Mouse (Mus musculus) kidney, postnatal 10 days (tissue): ENCODE results near the gene Cyp2u1.
A peak's percentile ranks its signal among the peaks of the same experiment; 100 is the strongest.

ENCODE experiments used
- DNase-seq: peaks from one replicate; pipeline ENCODE4 v3.0.0; 2021; ENCODE audit warnings: mixed read lengths

Gene Cyp2u1

DNA sequence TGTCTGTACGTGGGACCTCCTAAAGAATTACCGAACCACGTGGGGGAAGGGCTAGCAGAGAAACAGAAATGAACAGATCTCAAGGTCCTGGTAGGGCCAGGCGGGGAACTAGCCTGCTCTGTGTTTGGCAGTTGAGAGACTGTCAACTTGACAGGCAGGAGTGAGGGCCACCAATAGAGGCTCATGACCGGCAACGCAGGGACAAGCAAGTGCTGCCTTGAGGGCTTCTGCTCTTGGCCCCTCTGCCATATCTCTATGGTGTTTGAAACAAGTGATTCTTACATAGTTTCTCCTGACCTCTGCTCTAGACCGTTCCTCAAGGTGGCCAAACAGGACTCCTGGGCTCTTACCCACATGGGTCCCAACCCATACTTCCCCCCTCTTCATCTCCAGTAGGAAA lies 51.4 kb downstream of the Cyp2u1 start:
- DNase-seq, result no peak

DNA sequence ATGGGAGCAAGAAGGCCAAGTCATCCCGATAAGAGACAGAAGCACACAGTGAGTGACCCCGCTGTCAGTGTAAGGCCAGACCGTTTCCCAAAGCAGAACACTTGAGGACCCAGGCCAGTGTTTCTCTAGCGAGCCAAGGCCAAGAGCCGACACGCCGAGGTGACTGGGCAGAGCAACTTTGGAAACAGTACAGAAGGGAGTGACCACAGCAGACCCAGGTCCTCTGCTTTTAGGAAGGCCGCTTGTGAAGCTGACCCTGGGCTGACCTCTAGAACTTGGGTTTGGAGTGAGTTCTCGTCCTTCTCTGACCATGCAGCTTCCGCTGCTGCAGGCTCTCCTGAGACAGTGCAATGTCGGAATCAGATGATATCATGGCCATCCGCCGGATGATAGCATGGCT lies 52.0 kb downstream of the Cyp2u1 start:
- no peak for DNase-seq

DNA sequence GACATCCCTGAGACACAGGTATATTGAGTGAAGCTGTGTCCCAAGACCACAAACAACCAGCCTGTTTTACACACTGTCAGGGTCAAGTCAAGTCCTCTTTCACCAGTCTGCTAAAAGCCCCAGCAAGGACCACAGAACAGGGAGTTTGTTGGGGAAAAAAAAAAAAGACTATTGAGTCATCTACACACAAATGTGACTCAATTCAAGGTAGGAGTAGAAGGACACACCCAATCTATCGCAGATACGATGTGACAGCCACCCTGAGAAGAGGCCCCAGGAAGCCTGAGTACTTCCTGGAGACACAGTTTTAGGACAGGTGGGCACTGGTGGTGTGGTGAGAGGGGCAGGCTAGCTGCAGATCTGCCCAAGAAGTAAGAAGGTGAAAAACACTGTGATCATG lies 52.7 kb downstream of the Cyp2u1 start:
- DNase-seq, result no peak

DNA sequence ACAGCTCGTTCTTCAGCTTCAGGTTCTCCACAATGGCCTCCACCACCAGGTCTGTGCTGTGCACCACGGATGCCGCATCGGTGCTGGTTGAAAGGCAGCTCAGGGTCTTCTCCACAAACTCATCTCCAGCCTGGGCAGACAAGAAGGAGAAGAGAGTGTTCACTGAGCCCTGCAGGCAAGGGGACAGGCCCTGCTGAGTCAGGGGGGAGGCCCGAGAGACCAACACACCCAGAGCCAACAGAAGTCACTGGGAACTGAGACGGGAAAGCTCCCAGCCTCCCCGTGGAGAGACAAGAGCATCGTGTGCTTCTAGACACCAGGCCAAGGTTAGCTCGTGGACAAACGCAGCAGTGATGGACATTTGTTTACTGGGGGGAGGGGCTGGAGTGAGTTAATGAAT lies 54.6 kb downstream of the Cyp2u1 start:
- DNase-seq, result no peak

DNA sequence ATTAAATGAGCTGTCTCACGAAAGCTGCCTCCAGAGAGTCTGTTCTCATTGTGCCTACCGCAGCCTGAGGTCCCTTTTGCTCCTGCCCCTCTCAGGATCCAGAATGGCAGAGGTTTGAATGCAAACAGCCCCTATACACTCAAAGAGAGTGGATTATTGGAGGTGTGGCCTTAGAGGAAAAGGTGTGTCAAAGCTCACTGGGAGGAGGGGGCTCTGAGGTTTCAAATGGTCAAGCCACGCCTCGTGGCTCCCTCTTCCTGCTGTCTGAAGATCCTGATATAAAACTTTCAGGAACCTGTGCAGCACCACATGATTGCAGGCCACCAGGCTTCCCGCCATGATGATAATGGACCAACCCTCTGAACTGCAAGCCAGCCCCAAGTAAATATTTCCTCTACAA lies 55.2 kb downstream of the Cyp2u1 start:
- DNase-seq, result no peak

DNA sequence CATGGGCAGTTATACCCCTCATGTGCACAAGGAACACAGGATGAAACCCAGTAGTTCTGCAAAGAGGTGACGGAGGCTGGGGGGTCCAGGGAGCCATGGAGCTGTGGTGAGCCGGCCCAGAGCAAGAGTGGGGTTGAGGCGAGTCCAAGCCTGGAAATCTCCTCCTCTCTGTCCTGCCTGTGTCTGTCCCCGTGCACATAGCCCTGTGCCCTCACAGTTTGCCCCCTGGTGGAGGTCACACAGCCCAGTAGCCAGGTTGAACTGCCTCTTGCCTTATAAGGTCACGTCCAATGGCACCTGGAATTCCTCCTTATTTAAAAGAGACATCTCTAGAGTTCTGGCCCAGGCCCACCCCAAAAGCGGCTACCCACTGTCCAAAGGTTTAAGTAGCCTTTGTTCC lies 55.6 kb downstream of the Cyp2u1 start:
- DNase-seq, result no peak

DNA sequence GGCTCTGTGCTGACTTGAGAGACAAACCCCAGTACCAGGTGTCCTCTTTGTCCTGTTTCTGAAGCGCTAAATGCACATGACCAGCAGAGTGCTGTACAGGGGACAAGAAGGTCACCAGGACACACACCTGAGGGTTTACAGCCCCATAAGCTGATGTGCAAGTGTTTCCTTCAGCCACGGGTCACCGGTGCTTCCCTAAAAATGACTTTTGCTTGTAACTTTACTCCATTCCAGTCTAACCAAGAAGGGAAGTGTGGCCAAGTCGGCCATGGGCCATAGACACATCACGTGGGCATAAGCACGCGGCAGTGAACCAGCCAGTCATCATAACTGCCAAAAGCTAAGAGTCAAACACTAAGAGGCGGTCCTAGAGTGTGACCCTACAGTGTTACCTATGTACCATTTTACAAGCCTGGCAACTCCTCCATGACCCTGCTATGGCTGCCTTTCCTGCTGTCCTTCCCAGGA lies 56.4 kb downstream of the Cyp2u1 start:
- no peak for DNase-seq

DNA sequence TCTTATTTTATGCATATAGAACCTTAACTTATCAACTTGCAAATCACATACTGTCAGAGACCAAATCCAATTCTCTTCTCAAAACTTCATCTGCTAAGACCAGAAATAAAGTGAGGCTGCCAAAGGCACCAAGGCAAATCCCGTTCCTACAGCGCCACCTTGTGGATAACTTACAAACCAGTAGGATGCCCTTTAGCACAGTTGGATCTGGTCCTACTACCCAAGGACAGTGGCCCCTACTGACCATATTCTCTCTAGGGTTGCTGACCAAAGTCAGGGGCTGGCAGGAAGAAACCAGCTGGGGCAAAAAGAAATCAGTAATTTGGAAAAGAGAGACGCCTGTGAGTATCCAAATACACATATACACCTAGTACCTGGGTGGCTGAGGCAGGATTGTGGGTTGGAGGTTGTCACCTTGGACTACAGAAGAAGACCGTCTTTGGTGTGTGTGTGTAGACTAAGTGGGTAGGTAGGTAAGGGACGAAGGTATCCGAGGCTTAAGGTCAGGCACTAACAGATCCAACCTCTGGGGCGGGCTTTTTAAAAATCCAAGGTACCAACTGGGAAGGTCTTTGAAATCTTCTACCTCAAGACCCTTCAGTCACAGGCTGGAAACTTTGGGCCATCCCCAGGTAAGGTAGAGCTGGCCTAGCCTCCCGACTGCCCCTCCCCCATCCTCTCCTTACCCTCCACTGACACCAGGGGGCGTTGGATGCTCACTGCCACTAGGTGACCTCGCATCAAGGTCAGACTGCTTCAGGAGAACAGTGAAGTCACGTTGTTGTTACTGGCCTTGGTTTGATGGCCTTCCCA lies 57.1 kb downstream of the Cyp2u1 start:
- peak; percentile 79 for DNase-seq
